Mouse (Mus musculus): ENCODE measurements around the gene Polr3g. TPM values are rescaled to one million over a fixed set of nuclear protein-coding genes. Genes with fewer than 3 reads are reported as not detected.
"Not testable (repeated sequence)": the region's sequence is repeated elsewhere in the genome, so short reads cannot be mapped to it uniquely, and the experiment has no call there.

Gene Polr3g
- polyA plus RNA-seq, 1 experiment from 2014 or later, result 17.6 TPM

DNA sequence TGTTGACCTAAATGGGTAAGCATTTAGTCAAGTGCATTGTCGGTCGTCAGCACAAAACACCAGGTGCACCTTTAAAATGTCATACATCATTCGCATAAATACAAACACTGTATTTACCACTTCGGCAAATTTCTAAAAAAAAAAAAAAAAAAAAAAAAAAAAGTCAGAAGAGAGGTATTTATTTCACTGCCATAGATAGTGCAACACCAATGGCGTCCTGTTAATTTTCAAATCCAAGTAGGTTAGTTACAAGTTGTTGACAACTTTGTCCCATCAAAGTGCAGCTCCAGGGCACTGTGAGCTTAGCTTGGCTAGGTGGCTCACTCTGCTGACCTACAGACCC, 53.8 kb downstream of the Polr3g start:
- H3K36me3 ChIP-seq (replicated peaks; ENCODE audit: control insufficient read depth, insufficient read depth, low read depth, low read length), result no peaks in the 10 kb centered on the region
- peak overlapping the region; percentile 72 for H3K4me3 ChIP-seq (ENCODE audit: low read depth, low read length)
- H3K4me1 ChIP-seq (ENCODE audit: control insufficient read depth, insufficient read depth, low read length), result no peaks in the 10 kb centered on the region
- H3K9me3 ChIP-seq (replicated peaks; ENCODE audit: control insufficient read depth, low read length), result no peaks in the 10 kb centered on the region
- no peak for DNase-seq (ENCODE audit: low spot score)
- no peaks in the 10 kb centered on the region for H3K27me3 ChIP-seq (ENCODE audit: control insufficient read depth, insufficient read depth, low read length)
- 14% methylated on average over 5 of the region's 5 CpGs for WGBS
- H3K9ac ChIP-seq (replicated peaks; ENCODE audit: low read length), result peak overlapping the region; percentile 64
- peak overlapping the region; percentile 52 for H3K4me2 ChIP-seq (ENCODE audit: low read depth, low read length)
- peak overlapping the region; percentile 67 for H3K27ac ChIP-seq (replicated peaks; ENCODE audit: low read depth, low read length)
- no peak for ATAC-seq (replicated peaks; ENCODE audit: insufficient number of reproducible peaks, low FRiP score, low TSS enrichment, low read depth)

DNA sequence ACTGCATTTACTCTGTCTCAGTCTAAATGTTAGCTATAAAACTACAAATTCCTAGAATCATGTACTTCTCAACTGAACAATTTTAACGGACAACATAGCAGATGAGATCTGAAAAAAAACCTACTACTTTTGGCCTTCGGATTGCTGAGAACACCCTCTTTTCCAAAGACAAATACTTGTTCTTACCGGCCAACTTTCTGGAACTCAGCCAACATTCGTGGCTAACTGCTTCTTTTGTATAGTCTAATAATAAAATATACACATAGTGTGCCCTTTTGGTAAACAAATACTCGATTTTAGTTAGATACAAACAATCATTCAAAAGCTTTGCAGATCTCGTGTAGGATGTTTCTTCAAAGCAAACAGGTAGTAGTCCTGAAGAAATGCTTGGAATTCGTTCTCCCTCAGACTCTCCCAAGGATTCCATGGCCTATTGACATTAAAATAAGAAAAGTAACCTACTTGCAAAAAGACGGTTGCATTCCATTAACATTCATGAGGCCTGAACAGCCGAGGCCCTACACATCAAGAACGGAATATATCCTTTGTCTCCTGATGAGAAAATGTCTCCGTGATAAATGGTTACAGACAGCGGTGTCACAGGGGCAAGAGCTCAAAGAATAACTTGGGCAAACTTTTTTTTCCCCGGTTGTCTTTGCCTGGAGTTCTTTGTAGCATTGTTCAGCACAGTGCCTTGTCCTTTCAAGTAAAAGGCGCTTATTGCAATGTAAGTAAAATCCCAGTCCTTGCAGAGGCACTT, 54.5 kb downstream of the Polr3g start:
- Histone ChIP-seq H3K9ac (replicated peaks; ENCODE audit: low read length) (no peak overlapping the region), H3K4me2 (ENCODE audit: low read depth, low read length) (no peak overlapping the region), H3K36me3 (replicated peaks; ENCODE audit: control insufficient read depth, insufficient read depth, low read depth, low read length) (no peaks in the 10 kb centered on the region), H3K9me3 (replicated peaks; ENCODE audit: control insufficient read depth, low read length) (no peaks in the 10 kb centered on the region), H3K27ac (replicated peaks; ENCODE audit: low read depth, low read length) (no peak overlapping the region), H3K4me1 (ENCODE audit: control insufficient read depth, insufficient read depth, low read length) (no peaks in the 10 kb centered on the region), H3K27me3 (ENCODE audit: control insufficient read depth, insufficient read depth, low read length) (no peaks in the 10 kb centered on the region), H3K4me3 (ENCODE audit: low read depth, low read length) (no peak overlapping the region)
- 24% methylated on average over 14 of the region's 14 CpGs for WGBS
- DNase-seq (ENCODE audit: low spot score) (peak; percentile 29), ATAC-seq (replicated peaks; ENCODE audit: insufficient number of reproducible peaks, low FRiP score, low TSS enrichment, low read depth) (no peak)

DNA sequence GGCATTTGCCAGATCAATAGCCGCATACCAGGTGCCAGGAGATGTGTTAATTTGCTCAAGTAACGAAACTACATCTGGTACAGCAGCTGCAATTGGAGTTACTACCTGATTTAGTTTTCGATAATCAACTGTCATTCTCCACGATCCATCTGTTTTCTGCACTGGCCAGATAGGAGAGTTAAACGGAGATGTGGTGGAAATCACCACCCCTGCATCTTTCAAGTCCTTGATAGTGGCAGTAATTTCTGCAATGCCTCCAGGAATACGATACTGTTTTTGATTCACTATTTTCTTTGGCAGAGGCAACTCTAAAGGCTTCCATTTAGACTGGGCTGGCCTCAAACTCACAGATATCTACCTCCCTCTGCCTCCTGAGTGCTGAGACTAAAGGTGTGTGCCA, 60.4 kb downstream of the Polr3g start:
- not testable (repeated sequence) for H3K27ac ChIP-seq (replicated peaks; ENCODE audit: low read depth, low read length); H3K27me3 ChIP-seq (ENCODE audit: control insufficient read depth, insufficient read depth, low read length); H3K4me1 ChIP-seq (ENCODE audit: control insufficient read depth, insufficient read depth, low read length); H3K4me3 ChIP-seq (ENCODE audit: low read depth, low read length); DNase-seq (ENCODE audit: low spot score); ATAC-seq (replicated peaks; ENCODE audit: insufficient number of reproducible peaks, low FRiP score, low TSS enrichment, low read depth); H3K4me2 ChIP-seq (ENCODE audit: low read depth, low read length); H3K9me3 ChIP-seq (replicated peaks; ENCODE audit: control insufficient read depth, low read length); H3K36me3 ChIP-seq (replicated peaks; ENCODE audit: control insufficient read depth, insufficient read depth, low read depth, low read length); H3K9ac ChIP-seq (replicated peaks; ENCODE audit: low read length)
- WGBS, result 75% methylated on average over 4 of the region's 6 CpGs

DNA sequence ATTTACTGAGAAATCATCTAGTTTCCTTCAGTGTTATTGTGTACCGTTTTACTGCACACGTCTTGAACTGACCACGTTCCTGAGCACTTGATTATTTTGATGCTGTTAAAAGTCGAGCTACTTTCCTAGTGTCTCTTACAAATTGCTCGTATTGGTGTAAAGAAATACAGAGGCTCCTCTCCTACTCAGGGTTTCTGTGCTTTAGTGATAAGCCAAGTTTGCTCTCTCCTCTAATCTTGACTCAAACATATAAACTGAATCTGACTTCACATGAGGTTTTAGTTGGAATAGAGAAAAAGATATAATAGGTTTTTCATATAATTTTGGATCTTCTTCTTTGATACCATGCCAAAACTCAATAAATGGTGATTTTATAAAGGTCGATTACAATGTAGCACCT, 64.5 kb downstream of the Polr3g start:
- Histone ChIP-seq H3K4me1 (ENCODE audit: control insufficient read depth, insufficient read depth, low read length) (no peaks in the 10 kb centered on the region; the same call in 1 of the 2 replicates), H3K36me3 (replicated peaks; ENCODE audit: control insufficient read depth, insufficient read depth, low read depth, low read length) (no peaks in the 10 kb centered on the region), H3K27me3 (ENCODE audit: control insufficient read depth, insufficient read depth, low read length) (no peaks in the 10 kb centered on the region), H3K4me3 (ENCODE audit: low read depth, low read length) (no peak overlapping the region), H3K27ac (replicated peaks; ENCODE audit: low read depth, low read length) (no peak overlapping the region), H3K9me3 (replicated peaks; ENCODE audit: control insufficient read depth, low read length) (no peaks in the 10 kb centered on the region), H3K4me2 (ENCODE audit: low read depth, low read length) (no peak overlapping the region), H3K9ac (replicated peaks; ENCODE audit: low read length) (no peak overlapping the region)
- ATAC-seq (replicated peaks; ENCODE audit: insufficient number of reproducible peaks, low FRiP score, low TSS enrichment, low read depth) (no peak), DNase-seq (ENCODE audit: low spot score) (no peak)
- 87% methylated on average over 6 of the region's 6 CpGs for WGBS

DNA sequence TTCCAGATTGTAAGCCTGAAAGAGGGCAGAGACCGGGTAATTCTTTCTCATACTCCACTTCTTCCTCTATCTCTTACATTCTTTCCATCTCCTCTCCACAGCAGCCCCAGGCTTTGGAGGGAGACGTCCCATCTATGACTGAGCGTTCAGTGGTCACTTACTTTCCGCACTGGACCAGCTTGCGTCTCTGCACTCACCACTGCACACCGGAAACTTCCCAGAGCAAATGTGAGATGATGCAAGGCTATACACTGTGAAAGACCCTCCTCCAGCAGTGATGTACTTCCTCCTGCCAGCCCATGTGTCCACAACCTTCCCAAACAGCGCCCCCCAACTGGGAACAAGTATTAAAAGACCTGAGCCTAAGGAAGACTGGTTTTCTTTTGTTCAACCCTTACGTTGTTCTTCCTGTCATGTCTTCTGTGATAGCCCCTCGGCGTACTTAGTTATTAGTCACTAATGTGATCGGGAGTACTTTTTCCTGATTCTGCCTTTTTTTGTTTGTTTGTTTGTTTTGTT, 66.7 kb downstream of the Polr3g start:
- no peak for ATAC-seq (replicated peaks; ENCODE audit: insufficient number of reproducible peaks, low FRiP score, low TSS enrichment, low read depth)
- WGBS, result 91% methylated on average over 11 of the region's 11 CpGs

DNA sequence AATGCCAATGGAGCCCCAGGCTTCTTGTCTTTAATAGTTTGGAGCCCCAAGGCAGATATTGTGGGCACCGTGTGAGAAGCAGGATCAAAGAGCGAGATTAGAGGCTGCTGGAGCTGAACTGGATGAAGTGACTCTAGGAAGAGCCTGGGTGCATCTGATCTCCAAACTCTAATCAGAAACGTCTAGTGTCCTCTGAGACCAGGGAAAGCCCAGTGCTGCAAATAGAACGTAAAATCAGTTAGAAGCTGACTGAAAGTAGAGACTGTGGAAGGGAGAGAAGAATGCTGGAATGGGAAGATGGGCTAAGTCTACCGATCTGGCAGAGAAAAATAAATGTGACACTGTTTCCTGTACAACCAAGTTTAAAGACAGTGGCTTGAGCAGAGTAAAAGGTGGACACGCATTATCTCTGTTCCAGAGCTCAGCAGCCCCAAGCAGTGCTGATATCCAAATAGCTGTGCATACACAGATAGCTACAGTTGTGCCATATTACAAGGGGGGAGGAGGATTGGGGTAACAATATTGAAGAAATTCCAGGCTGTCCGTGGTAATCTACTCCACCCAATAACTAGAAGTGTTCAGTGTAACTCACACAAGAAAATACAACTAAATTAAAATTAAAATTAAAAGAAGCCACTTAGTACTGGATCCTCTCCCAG, 68.2 kb downstream of the Polr3g start:
- H3K4me2 ChIP-seq (ENCODE audit: low read depth, low read length), result no peak overlapping the region
- WGBS, result 58% methylated on average over 7 of the region's 7 CpGs
- no peak overlapping the region for H3K9ac ChIP-seq (replicated peaks; ENCODE audit: low read length)
- ATAC-seq (replicated peaks; ENCODE audit: insufficient number of reproducible peaks, low FRiP score, low TSS enrichment, low read depth), result no peak
- no peak overlapping the region for H3K4me3 ChIP-seq (ENCODE audit: low read depth, low read length)
- H3K9me3 ChIP-seq (replicated peaks; ENCODE audit: control insufficient read depth, low read length), result no peaks in the 10 kb centered on the region
- no peaks in the 10 kb centered on the region for H3K27me3 ChIP-seq (ENCODE audit: control insufficient read depth, insufficient read depth, low read length)
- no peak for DNase-seq (ENCODE audit: low spot score)
- H3K27ac ChIP-seq (replicated peaks; ENCODE audit: low read depth, low read length), result no peak overlapping the region
- no peaks in the 10 kb centered on the region for H3K36me3 ChIP-seq (replicated peaks; ENCODE audit: control insufficient read depth, insufficient read depth, low read depth, low read length)
- H3K4me1 ChIP-seq (ENCODE audit: control insufficient read depth, insufficient read depth, low read length), result no peaks in the 10 kb centered on the region; the same call in 1 of the 2 replicates

More for the DNA sequence above, 66.7 kb downstream of the Polr3g start:
- H3K27ac ChIP-seq (replicated peaks; ENCODE audit: low read depth, low read length), result no peak overlapping the region
- no peak overlapping the region for H3K9ac ChIP-seq (replicated peaks; ENCODE audit: low read length)
- no peaks in the 10 kb centered on the region for H3K27me3 ChIP-seq (ENCODE audit: control insufficient read depth, insufficient read depth, low read length)
- no peaks in the 10 kb centered on the region; the same call in 1 of the 2 replicates for H3K4me1 ChIP-seq (ENCODE audit: control insufficient read depth, insufficient read depth, low read length)
- H3K9me3 ChIP-seq (replicated peaks; ENCODE audit: control insufficient read depth, low read length), result no peaks in the 10 kb centered on the region
- no peak overlapping the region for H3K4me2 ChIP-seq (ENCODE audit: low read depth, low read length)
- no peak overlapping the region for H3K4me3 ChIP-seq (ENCODE audit: low read depth, low read length)
- no peak for DNase-seq (ENCODE audit: low spot score)
- H3K36me3 ChIP-seq (replicated peaks; ENCODE audit: control insufficient read depth, insufficient read depth, low read depth, low read length), result no peaks in the 10 kb centered on the region

DNA sequence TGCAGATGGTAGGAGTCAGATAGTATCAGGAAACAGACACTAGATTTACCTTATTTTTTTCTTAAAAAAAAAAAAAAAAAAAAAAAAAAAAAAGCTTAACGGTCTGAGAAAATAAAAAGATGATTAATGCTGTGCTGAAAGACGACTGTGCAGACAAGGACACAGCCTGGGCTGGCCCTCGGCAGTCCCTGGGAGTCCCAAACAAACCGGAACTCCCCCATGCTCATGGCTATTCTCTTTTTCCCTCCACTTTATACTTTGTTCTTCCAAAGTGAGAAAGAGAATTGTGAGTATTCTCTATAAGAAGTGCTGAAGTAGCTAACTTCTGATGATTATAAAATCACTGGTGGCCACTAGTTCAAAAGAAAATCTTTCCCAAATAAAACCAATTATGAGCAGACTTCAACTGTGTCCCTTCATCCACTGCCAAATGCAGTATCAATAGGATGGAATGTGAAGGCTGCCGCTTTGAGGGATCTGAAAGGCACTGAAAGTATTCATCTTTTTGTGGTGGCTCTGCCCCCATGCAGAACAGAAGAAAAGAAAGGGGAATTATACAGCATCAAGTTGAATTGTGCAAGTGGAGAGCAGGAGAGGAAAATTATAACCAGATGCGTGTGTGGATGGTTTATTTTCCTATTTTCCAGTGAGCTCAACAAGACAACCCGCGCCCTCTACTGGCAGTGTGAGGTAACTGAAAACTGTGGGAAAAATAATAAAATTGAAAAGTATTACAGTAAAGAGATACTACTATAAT, 69.3 kb downstream of the Polr3g start:
- no peaks in the 10 kb centered on the region for H3K9me3 ChIP-seq (replicated peaks; ENCODE audit: control insufficient read depth, low read length)
- H3K36me3 ChIP-seq (replicated peaks; ENCODE audit: control insufficient read depth, insufficient read depth, low read depth, low read length), result no peaks in the 10 kb centered on the region
- no peaks in the 10 kb centered on the region; the same call in 1 of the 2 replicates for H3K4me1 ChIP-seq (ENCODE audit: control insufficient read depth, insufficient read depth, low read length)
- peak; percentile 91 for DNase-seq (ENCODE audit: low spot score)
- H3K4me3 ChIP-seq (ENCODE audit: low read depth, low read length), result no peak overlapping the region
- H3K4me2 ChIP-seq (ENCODE audit: low read depth, low read length), result no peak overlapping the region
- peak; percentile 74 for ATAC-seq (replicated peaks; ENCODE audit: insufficient number of reproducible peaks, low FRiP score, low TSS enrichment, low read depth)
- WGBS, result 13% methylated on average over 8 of the region's 8 CpGs
- no peak overlapping the region for H3K9ac ChIP-seq (replicated peaks; ENCODE audit: low read length)
- H3K27me3 ChIP-seq (ENCODE audit: control insufficient read depth, insufficient read depth, low read length), result no peaks in the 10 kb centered on the region
- H3K27ac ChIP-seq (replicated peaks; ENCODE audit: low read depth, low read length), result 0 out of 2 replicates have a peak overlapping the region, but pooled peaks have one; percentile 35
